Mouse (Mus musculus) MEL (cell line): ENCODE measurements around the gene Cpd. TPM values are rescaled to one million over a fixed set of nuclear protein-coding genes. Genes with fewer than 3 reads are reported as not detected.

Experiments
- DNase-seq: peaks from one replicate; pipeline ENCODE4 v3.0.0; 2011; ENCODE audit warnings: low read depth, low spot score
- H3K27ac ChIP-seq: 2 replicates; pipeline ENCODE4 v1.5.1; 2012; ENCODE audit warnings: low read depth, mild to moderate bottlenecking, control low read depth, low read length, moderate library complexity; ENCODE audit not compliant: control insufficient read depth
- H3K27me3 ChIP-seq, 2 experiments: fragments of 150-350 bp in 1 of 2; sonication (generic) in 1 of 2; 2 replicates each; pipeline ENCODE4 v1.6.1; 2012; ENCODE audit warnings: low read length in 2 of 2, mild to moderate bottlenecking in 2 of 2, improper control_type of control experiment in 1 of 2, moderate library complexity in 1 of 2; ENCODE audit not compliant: insufficient read depth in 2 of 2, control insufficient read depth in 1 of 2
- H3K36me3 ChIP-seq, 2 experiments: 2 replicates each; pipeline ENCODE4 v1.6.1; 2012 to 2014; ENCODE audit warnings: low read length in 2 of 2, improper control_type of control experiment in 1 of 2, inconsistent platforms in 1 of 2, mild to moderate bottlenecking in 1 of 2; ENCODE audit not compliant: insufficient read depth in 2 of 2, control insufficient read depth in 1 of 2
- H3K4me1 ChIP-seq, 2 experiments: fragments of 150-350 bp in 1 of 2; sonication (generic) in 1 of 2; 2 replicates each; pipeline ENCODE4 v1.6.1; 2012; ENCODE audit warnings: low read length in 2 of 2, improper control_type of control experiment in 1 of 2, mild to moderate bottlenecking in 1 of 2; ENCODE audit not compliant: insufficient read depth in 2 of 2, control insufficient read depth in 1 of 2
- H3K4me3 ChIP-seq, 2 experiments: fragments of 150-350 bp in 1 of 2; sonication (generic) in 1 of 2; 2 replicates each; pipeline ENCODE4 v1.5.1; 2012; ENCODE audit warnings: low read depth in 2 of 2, low read length in 2 of 2, mild to moderate bottlenecking in 2 of 2, moderate library complexity in 2 of 2, control low read depth in 1 of 2, improper control_type of control experiment in 1 of 2; ENCODE audit not compliant: control insufficient read depth in 1 of 2, insufficient read depth in 1 of 2
- H3K79me2 ChIP-seq: 2 replicates; pipeline ENCODE4 v1.6.1; 2012; ENCODE audit warnings: mild to moderate bottlenecking, low read length, moderate library complexity; ENCODE audit not compliant: control insufficient read depth, poor library complexity, insufficient read depth
- H3K9ac ChIP-seq: 2 replicates; pipeline ENCODE4 v1.6.1; 2012; ENCODE audit warnings: low read depth, mild to moderate bottlenecking, control low read depth, low read length, moderate library complexity; ENCODE audit not compliant: control insufficient read depth, poor library complexity, severe bottlenecking
- H3K9me3 ChIP-seq: fragments of 150-350 bp; sonication (generic); replicated peaks from 2 replicates; pipeline ENCODE4 v1.6.1; 2012; ENCODE audit warnings: mild to moderate bottlenecking, low read length, improper control_type of control experiment, moderate library complexity; ENCODE audit not compliant: insufficient read depth
- CHD2 ChIP-seq: IDR thresholded peaks from 2 replicates; pipeline ENCODE4 v1.6.1; 2011; ENCODE audit warnings: low read length, improper control_type of control experiment
- CTCF ChIP-seq, 3 experiments: IDR thresholded peaks in 2 of 3; conservative IDR thresholded peaks in 1 of 3; 2 replicates each; pipeline ENCODE4 v1.5.1; 2011 to 2012; ENCODE audit warnings: low read length in 3 of 3, low read depth in 2 of 3, mild to moderate bottlenecking in 2 of 3, improper control_type of control experiment in 1 of 3, inconsistent platforms in 1 of 3, mixed read lengths in 1 of 3, moderate library complexity in 1 of 3; ENCODE audit not compliant: control insufficient read depth in 1 of 3, insufficient read depth in 1 of 3, poor library complexity in 1 of 3, severe bottlenecking in 1 of 3
- ELF1 ChIP-seq: IDR thresholded peaks from 2 replicates; pipeline ENCODE4 v1.6.1; 2014; ENCODE audit warnings: low read depth, mild to moderate bottlenecking, inconsistent platforms, low read length, improper control_type of control experiment, moderate library complexity
- ETS1 ChIP-seq: IDR thresholded peaks from 2 replicates; pipeline ENCODE4 v1.6.1; 2012; ENCODE audit warnings: low read depth, mild to moderate bottlenecking, inconsistent platforms, low read length, improper control_type of control experiment, moderate library complexity
- MAX ChIP-seq: IDR thresholded peaks from 2 replicates; pipeline ENCODE4 v1.6.1; 2011; ENCODE audit warnings: low read length, improper control_type of control experiment
- MAZ ChIP-seq: IDR thresholded peaks from 2 replicates; pipeline ENCODE4 v1.6.1; 2012; ENCODE audit warnings: low read depth, mild to moderate bottlenecking, inconsistent platforms, low read length, improper control_type of control experiment
- NRF1 ChIP-seq: IDR thresholded peaks from 2 replicates; pipeline ENCODE4 v1.6.1; 2014; ENCODE audit warnings: low read depth, mild to moderate bottlenecking, inconsistent platforms, low read length, improper control_type of control experiment, moderate library complexity; ENCODE audit not compliant: poor library complexity, insufficient read depth, severe bottlenecking
- POLR2AphosphoS2 ChIP-seq: IDR thresholded peaks from 2 replicates; pipeline ENCODE4 v1.6.1; 2011; ENCODE audit warnings: low read length, improper control_type of control experiment
- POLR2AphosphoS5 ChIP-seq: IDR thresholded peaks from 2 replicates; pipeline ENCODE4 v1.6.1; 2012; ENCODE audit warnings: low read depth, borderline replicate concordance, mild to moderate bottlenecking, inconsistent platforms, low read length, moderate library complexity, mixed read lengths
- RAD21 ChIP-seq: IDR thresholded peaks from 2 replicates; pipeline ENCODE4 v1.6.1; 2011; ENCODE audit warnings: mild to moderate bottlenecking, low read depth, low read length, improper control_type of control experiment
- RCOR1 ChIP-seq: IDR thresholded peaks from 2 replicates; pipeline ENCODE4 v1.6.1; 2012; ENCODE audit warnings: low read depth, mild to moderate bottlenecking, inconsistent platforms, low read length, improper control_type of control experiment
- SIN3A ChIP-seq: IDR thresholded peaks from 2 replicates; pipeline ENCODE4 v1.6.1; 2012; ENCODE audit warnings: low read length, improper control_type of control experiment, inconsistent platforms
- SMC3 ChIP-seq: IDR thresholded peaks from 2 replicates; pipeline ENCODE4 v1.6.1; 2011; ENCODE audit warnings: low read depth, low read length, improper control_type of control experiment
- TBP ChIP-seq: IDR thresholded peaks from 2 replicates; pipeline ENCODE4 v1.8.0; 2011; ENCODE audit warnings: low read depth, low read length, improper control_type of control experiment
- USF1 ChIP-seq: IDR thresholded peaks from 2 replicates; pipeline ENCODE4 v1.6.1; 2014; ENCODE audit warnings: low read depth, mild to moderate bottlenecking, inconsistent platforms, low read length, improper control_type of control experiment, moderate library complexity
- ZC3H11A ChIP-seq: IDR thresholded peaks from 2 replicates; pipeline ENCODE4 v1.6.1; 2012; ENCODE audit warnings: low read depth, mild to moderate bottlenecking, inconsistent platforms, low read length, improper control_type of control experiment
- polyA plus RNA-seq, 2 experiments: library from polyadenylated mRNA; stranded (reverse) in 1 of 2; unstranded in 1 of 2; fragments of >175 nt in 1 of 2; fragments of >200 nt in 1 of 2; gene quantifications; 2 replicates each; pipeline versions ENCODE4 v1.2.1 to v1.2.4; 2012; ENCODE audit warnings: low replicate concordance in 2 of 2, low read depth in 1 of 2; ENCODE audit not compliant: insufficient read length in 2 of 2, insufficient read depth in 1 of 2, missing spikeins in 1 of 2
- total RNA-seq: library from RNA; depleted of rRNA; stranded (reverse); fragments of 300-350 nt; gene quantifications from 2 replicates; pipeline ENCODE4 v1.2.3, GENCODE M21; 2012

The Cpd gene
- total and polyA plus RNA-seq, 3 experiments: 7.5 to 14.6 TPM; not detected in 1

DNA sequence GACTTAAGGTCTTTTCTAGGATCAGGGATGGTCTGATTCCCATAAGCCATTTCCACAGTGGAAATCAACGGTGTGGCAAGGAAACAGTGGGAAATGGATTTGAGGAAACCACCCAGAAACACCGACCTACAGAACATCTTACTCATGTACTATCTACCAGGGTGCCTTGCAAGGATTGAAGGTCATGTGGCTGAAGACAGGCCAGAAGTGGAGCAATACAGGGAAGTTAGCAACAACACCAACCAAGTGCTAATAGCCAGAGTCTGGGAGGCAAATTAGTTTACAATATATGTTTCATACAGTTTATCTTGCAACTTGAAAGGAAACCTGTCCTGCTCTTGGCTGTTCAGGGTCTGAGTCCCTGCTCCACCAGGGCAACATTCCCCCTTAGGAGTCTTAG, 9.8 kb upstream of the Cpd start:
- Histone ChIP-seq H3K27ac (no peak overlapping the region), H3K36me3 (peaks cover 0 to 7% of the 10 kb centered on the region in 2 experiments; a peak in 2 of 4 replicates)
- TF ChIP-seq CTCF (IDR thresholded peaks at IDR 0.05 in 2 of 3, conservative IDR thresholded peaks at IDR 0.05 in 1 of 3; ENCODE audit: control insufficient read depth in 1 of 3, insufficient read depth in 1 of 3, low read depth in 2 of 3, low read length in 3 of 3, poor library complexity in 1 of 3, severe bottlenecking in 1 of 3) (no peak), MAX (0 out of 2 replicates have a peak, but pooled peaks have one; percentile 18)

DNA sequence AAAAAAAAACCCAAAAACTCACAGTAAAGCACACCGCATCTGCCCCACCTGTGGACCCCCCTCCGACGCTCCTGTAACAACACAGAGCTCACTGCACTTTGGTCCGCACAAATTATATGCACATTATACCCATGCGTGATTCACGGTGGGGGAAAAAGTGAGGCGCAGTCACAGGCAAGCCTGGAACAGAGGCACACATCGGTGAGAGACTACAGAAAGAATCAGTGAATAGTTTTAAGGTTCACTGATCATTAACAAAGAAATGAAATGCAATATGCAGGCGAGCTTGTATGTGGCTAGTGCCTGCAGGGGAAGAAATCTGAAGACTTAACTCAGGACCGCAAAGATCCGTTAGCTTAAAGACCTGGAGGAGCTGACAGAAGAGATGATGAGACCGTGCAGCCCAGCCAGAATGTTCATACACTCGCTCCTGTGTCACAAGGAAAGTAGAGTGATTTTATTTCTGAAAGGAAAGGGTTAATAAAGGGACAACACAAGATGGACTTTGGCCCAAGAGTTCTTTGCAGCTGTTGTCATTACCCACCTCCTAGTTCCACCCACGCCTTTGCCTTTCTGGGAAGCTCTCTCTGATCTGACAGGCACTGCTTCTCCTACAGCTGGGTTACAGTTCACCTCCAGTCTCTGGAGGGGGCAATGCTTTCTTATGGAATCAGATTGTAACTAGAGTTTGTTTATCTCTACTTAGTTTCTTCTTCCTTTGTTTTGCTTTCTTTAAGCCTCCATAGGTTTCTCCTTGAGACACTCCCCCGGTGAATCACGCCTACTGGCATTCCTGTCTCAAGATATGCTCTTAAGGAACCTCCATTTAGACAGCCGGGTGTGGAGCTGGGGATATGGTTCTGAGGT, 7.9 kb upstream of the Cpd start:
- H3K27ac ChIP-seq: no peak overlapping the region
- H3K9ac ChIP-seq: no peak overlapping the region
- H3K79me2 ChIP-seq: no peaks in the 10 kb centered on the region
- no peak overlapping the region for H3K4me3 ChIP-seq
- H3K27me3 ChIP-seq: no peaks in the 10 kb centered on the region; a peak in 1 of 4 replicates
- TF ChIP-seq MAZ (no peak), CHD2 (no peak), TBP (no peak), RAD21 (no peak), RCOR1 (no peak), POLR2AphosphoS2 (no peak), SIN3A (no peak), USF1 (no peak), ELF1 (no peak), POLR2AphosphoS5 (no peak), ETS1 (no peak)
- peaks cover 0 to 17% of the 10 kb centered on the region in 2 experiments; a peak in 3 of 4 replicates for H3K4me1 ChIP-seq
- no peaks in the 10 kb centered on the region for H3K9me3 ChIP-seq
- no peak for DNase-seq
- peaks cover 0 to 7% of the 10 kb centered on the region in 2 experiments; a peak in 2 of 4 replicates for H3K36me3 ChIP-seq

More for the DNA sequence above, 9.8 kb upstream of the Cpd start:
- peaks cover under 1 to 4% of the 10 kb centered on the region in 2 experiments; a peak in 3 of 4 replicates for H3K27me3 ChIP-seq
- DNase-seq: no peak
- no peaks in the 10 kb centered on the region for H3K9me3 ChIP-seq
- H3K9ac ChIP-seq: no peak overlapping the region
- no peaks in the 10 kb centered on the region for H3K79me2 ChIP-seq
- H3K4me1 ChIP-seq: peaks cover 0 to 18% of the 10 kb centered on the region in 2 experiments; a peak in 3 of 4 replicates
- no peak overlapping the region for H3K4me3 ChIP-seq

DNA sequence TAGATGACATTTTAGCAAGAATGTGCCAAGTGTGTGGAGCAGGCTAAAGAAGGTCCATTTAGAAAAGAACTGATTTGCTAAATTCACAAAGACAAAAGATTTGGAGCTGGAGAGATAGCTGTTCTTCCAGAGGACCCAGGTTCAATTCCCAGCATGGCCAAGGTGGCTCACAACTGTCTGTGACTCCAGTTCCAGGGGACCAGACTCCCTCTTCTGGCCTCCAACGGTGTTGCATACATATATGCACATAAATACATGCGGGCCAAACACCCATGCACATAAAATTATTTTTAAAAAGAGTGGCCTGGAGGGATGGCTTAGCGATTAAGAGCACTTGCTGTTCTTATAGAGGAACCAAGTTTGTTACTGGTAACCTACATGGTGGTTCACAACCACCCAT, 4.7 kb upstream of the Cpd start:
- no peak overlapping the region for H3K4me3 ChIP-seq
- TF ChIP-seq RAD21 (peak; percentile 71), SIN3A (0 out of 2 replicates have a peak, but pooled peaks have one; percentile 19), NRF1 (no peak), ZC3H11A (peak; percentile 57), CTCF (IDR thresholded peaks at IDR 0.05 in 2 of 3, conservative IDR thresholded peaks at IDR 0.05 in 1 of 3; ENCODE audit: control insufficient read depth in 1 of 3, insufficient read depth in 1 of 3, low read depth in 2 of 3, low read length in 3 of 3, poor library complexity in 1 of 3, severe bottlenecking in 1 of 3) (peak; percentile 47 to 77 (median 67)), SMC3 (peak; percentile 84), TBP (no peak)
- TF ChIP-seq, all 39 proteins: peak for 5
- peak; percentile 72 for DNase-seq
- peaks cover 2% of the 10 kb centered on the region; the same call in 1 of the 2 replicates for H3K79me2 ChIP-seq
- no peak overlapping the region for H3K27ac ChIP-seq
- no peak overlapping the region for H3K9ac ChIP-seq
- peaks cover 0 to 7% of the 10 kb centered on the region in 2 experiments; a peak in 2 of 4 replicates for H3K36me3 ChIP-seq
- no peaks in the 10 kb centered on the region for H3K9me3 ChIP-seq
- H3K4me1 ChIP-seq: no peaks in the 10 kb centered on the region; a peak in 1 of 4 replicates
- peaks cover 4 to 9% of the 10 kb centered on the region in 2 experiments; a peak in 3 of 4 replicates for H3K27me3 ChIP-seq
